ENCODE assay signal across 8 mouse cellular contexts in genomic region chr9:50500974-50501501, GRCm38 (mm10). TPM values are rescaled to one million over a fixed set of nuclear protein-coding genes. Genes with fewer than 3 reads are reported as not detected.
A peak's percentile ranks its signal among the peaks of the same experiment; 100 is the strongest.
DNase-seq lines count a peak whose midpoint lies in the region; ATAC-seq lines count a peak whose summit lies in the region.

No protein-coding gene starts in this region.

- 0 out of 2 replicates have a peak, but pooled peaks cover 3% of the 10 kb centered on the region for H3K4me1 ChIP-seq in forebrain, embryonic 16.5 days (replicated peaks; ENCODE audit: control insufficient read depth, insufficient read depth, low read length)
- H3K4me1 ChIP-seq in limb, embryonic 11.5 days (ENCODE audit: control insufficient read depth, insufficient read depth, low read length) = no peaks in the 10 kb centered on the region
- peaks cover 10% of the 10 kb centered on the region; the same call in 1 of the 2 replicates for H3K4me1 ChIP-seq in neural tube, embryonic 12.5 days

- peak; percentile 18 for DNase-seq in cerebellum, adult 9-10 months
- no peak for DNase-seq in cerebellum, adult 9-11 months
- DNase-seq in Muller cell, postnatal 12 days (ENCODE audit: inconsistent ontology term) = peak; percentile 76
- peak; percentile 61 for DNase-seq in limb, embryonic 11.5 days (ENCODE audit: low spot score)
- DNase-seq in layer of hippocampus, postnatal 10 days (ENCODE audit: low spot score in 2 of 2) = no peak
- no peak for DNase-seq in ovary, postnatal 36 days (ENCODE audit: low spot score)

- H3K27ac ChIP-seq in forebrain, embryonic 16.5 days (ENCODE audit: low read length) = no peak overlapping the region
- H3K27ac ChIP-seq in limb, embryonic 11.5 days (replicated peaks; ENCODE audit: low read depth, low read length) = no peak overlapping the region
- H3K27ac ChIP-seq in neural tube, embryonic 12.5 days = no peak overlapping the region

- no peaks in the 10 kb centered on the region for H3K36me3 ChIP-seq in forebrain, embryonic 16.5 days (ENCODE audit: control insufficient read depth, insufficient read depth)
- no peaks in the 10 kb centered on the region for H3K36me3 ChIP-seq in limb, embryonic 11.5 days (ENCODE audit: control insufficient read depth, insufficient read depth, low read length)
- H3K36me3 ChIP-seq in neural tube, embryonic 12.5 days = no peaks in the 10 kb centered on the region

- H3K4me2 ChIP-seq in forebrain, embryonic 16.5 days (ENCODE audit: low read length) = peak overlapping the region; percentile 55
- H3K4me2 ChIP-seq in limb, embryonic 11.5 days (ENCODE audit: low read depth, severe bottlenecking) = peak overlapping the region; percentile 26
- H3K4me2 ChIP-seq in neural tube, embryonic 12.5 days (replicated peaks) = peak overlapping the region; percentile 55

- WGBS in forebrain, embryonic 16.5 days = 29% methylated on average over 14 of the region's 14 CpGs
- WGBS in limb, embryonic 11.5 days = 21% methylated on average over 14 of the region's 14 CpGs
- 27% methylated on average over 14 of the region's 14 CpGs for WGBS in neural tube, embryonic 12.5 days

- H3K9ac ChIP-seq in forebrain, embryonic 16.5 days (replicated peaks; ENCODE audit: low read depth, low read length) = 0 out of 2 replicates have a peak overlapping the region, but pooled peaks have one; percentile 42
- no peak overlapping the region for H3K9ac ChIP-seq in limb, embryonic 11.5 days (ENCODE audit: low read length)
- peak overlapping the region; percentile 40; the same call in 1 of the 2 replicates for H3K9ac ChIP-seq in neural tube, embryonic 12.5 days

- peak overlapping the region; percentile 29 for H3K4me3 ChIP-seq in forebrain, embryonic 16.5 days (replicated peaks; ENCODE audit: low read length)
- no peak overlapping the region for H3K4me3 ChIP-seq in limb, embryonic 11.5 days (ENCODE audit: low read depth, low read length)
- peak overlapping the region; percentile 21 for H3K4me3 ChIP-seq in neural tube, embryonic 12.5 days

- H3K9me3 ChIP-seq in forebrain, embryonic 16.5 days (ENCODE audit: control insufficient read depth, low read length) = no peaks in the 10 kb centered on the region
- H3K9me3 ChIP-seq in limb, embryonic 11.5 days (ENCODE audit: control insufficient read depth, low read length) = no peaks in the 10 kb centered on the region
- no peaks in the 10 kb centered on the region for H3K9me3 ChIP-seq in neural tube, embryonic 12.5 days

- no peaks in the 10 kb centered on the region for H3K27me3 ChIP-seq in forebrain, embryonic 16.5 days (replicated peaks; ENCODE audit: control insufficient read depth, insufficient read depth, low read length)
- no peaks in the 10 kb centered on the region for H3K27me3 ChIP-seq in limb, embryonic 11.5 days (ENCODE audit: control insufficient read depth, insufficient read depth, low read length)
- H3K27me3 ChIP-seq in neural tube, embryonic 12.5 days (replicated peaks) = no peaks in the 10 kb centered on the region

- ATAC-seq in forebrain, embryonic 16.5 days = peak; percentile 78
- peak; percentile 82 for ATAC-seq in limb, embryonic 11.5 days (ENCODE audit: insufficient number of reproducible peaks, low FRiP score, low TSS enrichment, low read depth)
- peak; percentile 68; the same call in 1 of the 2 replicates for ATAC-seq in neural tube, embryonic 12.5 days (ENCODE audit: low FRiP score, low read depth)

RNA-seq across cellular contexts. Expression of gene Plet1, which starts 6.7 kb away (rescaled TPM):
- polyA plus RNA-seq in forebrain, embryonic 16.5 days (2015; fragmentation: Nextera tagmentation; extraction: Ambion mirVana) = 0.22 and 0.44 TPM in 2 replicates
- 0.28 and 0.35 TPM in 2 replicates for polyA plus RNA-seq in limb, embryonic 11.5 days (2014; fragmentation: Nextera tagmentation; extraction: Ambion mirVana)
- polyA plus RNA-seq in neural tube, embryonic 12.5 days (2016; fragmentation: Nextera tagmentation; extraction: Ambion mirVana) = 0.22 and 0.24 TPM in 2 replicates
- total RNA-seq in layer of hippocampus, postnatal 10 days (2021) = under 1 TPM in 1 of 2 experiments, not detected in 1; 0.27 TPM

RNA-seq across cellular contexts. Expression of gene Pts, which starts 27.5 kb away (rescaled TPM):
- 86.8 and 94.1 TPM in 2 replicates for polyA plus RNA-seq in forebrain, embryonic 16.5 days (2015; fragmentation: Nextera tagmentation; extraction: Ambion mirVana)
- polyA plus RNA-seq in limb, embryonic 11.5 days (2014; fragmentation: Nextera tagmentation; extraction: Ambion mirVana) = 55.3 and 58.0 TPM in 2 replicates
- 98.8 and 101 TPM in 2 replicates for polyA plus RNA-seq in neural tube, embryonic 12.5 days (2016; fragmentation: Nextera tagmentation; extraction: Ambion mirVana)
- 10 to 100 TPM; 38.2 to 42.9 TPM for total RNA-seq in layer of hippocampus, postnatal 10 days (2021)

RNA-seq across cellular contexts. Expression of gene Il18, which starts 53.6 kb away (rescaled TPM):
- 15.8 and 16.5 TPM in 2 replicates for polyA plus RNA-seq in forebrain, embryonic 16.5 days (2015; fragmentation: Nextera tagmentation; extraction: Ambion mirVana)
- 0.85 and 0.88 TPM in 2 replicates for polyA plus RNA-seq in limb, embryonic 11.5 days (2014; fragmentation: Nextera tagmentation; extraction: Ambion mirVana)
- 10.4 and 13.6 TPM in 2 replicates for polyA plus RNA-seq in neural tube, embryonic 12.5 days (2016; fragmentation: Nextera tagmentation; extraction: Ambion mirVana)
- total RNA-seq in layer of hippocampus, postnatal 10 days (2021) = 10 to 100 TPM; 23.8 to 27.2 TPM

RNA-seq across cellular contexts. Expression of gene Bco2, which starts 53.9 kb away (rescaled TPM):
- 0.52 and 0.61 TPM in 2 replicates for polyA plus RNA-seq in forebrain, embryonic 16.5 days (2015; fragmentation: Nextera tagmentation; extraction: Ambion mirVana)
- 0.16 and 0.17 TPM in 2 replicates for polyA plus RNA-seq in limb, embryonic 11.5 days (2014; fragmentation: Nextera tagmentation; extraction: Ambion mirVana)
- polyA plus RNA-seq in neural tube, embryonic 12.5 days (2016; fragmentation: Nextera tagmentation; extraction: Ambion mirVana) = 0.09 and 0.15 TPM in 2 replicates
- 1 to 10 TPM; 1.9 to 2.0 TPM for total RNA-seq in layer of hippocampus, postnatal 10 days (2021)

Comparison
In these comparisons a context has a peak if more than half of its experiments do, and no peak if none do; other contexts are left out.
1. DNase-seq: peak in cerebellum, adult 9-10 months (single experiment), Muller cell, postnatal 12 days (single experiment) and limb, embryonic 11.5 days (single experiment); none in cerebellum, adult 9-11 months (single experiment), layer of hippocampus, postnatal 10 days (0 of 2) and ovary, postnatal 36 days (single experiment).
2. Peak in every context shown above with its lines, with median percentiles within 50 percentile points of each other: ATAC-seq and H3K4me2 ChIP-seq.